Mouse (Mus musculus): Measurements from ENCODE around the gene Vhl.

- no peak for TF ChIP-seq CEBPB (IDR thresholded peaks at IDR 0.05; ENCODE audit: low read depth)
- no peak for TF ChIP-seq FOSL1 (IDR thresholded peaks at IDR 0.05; ENCODE audit: insufficient read depth, low read length, poor library complexity, severe bottlenecking)
- TF ChIP-seq CTCF (IDR thresholded peaks at IDR 0.05; ENCODE audit: control insufficient read depth, insufficient read depth, insufficient read length): no peak
- TF ChIP-seq USF1 (IDR thresholded peaks at IDR 0.05; ENCODE audit: low read depth): no peak
- TF ChIP-seq MAX (IDR thresholded peaks at IDR 0.05): no peak
- TF ChIP-seq MYOD1 (IDR thresholded peaks at IDR 0.05; ENCODE audit: control insufficient read depth, insufficient read length, low read depth): no peak
- no peak for TF ChIP-seq MYOG (IDR thresholded peaks at IDR 0.05; ENCODE audit: control insufficient read depth, extremely low read depth, insufficient read length)
Observed at GRCm38 (mm10) chr6:113659648-113660491, 36.1 kb downstream of the Vhl start.
